Mouse (Mus musculus) heart, postnatal 0 days (tissue): ENCODE measurements around the gene Slc25a35.

Experiments
- CTCF ChIP-seq: IDR thresholded peaks from 2 replicates; pipeline ENCODE4 v1.5.1; 2016; ENCODE audit warnings: antibody characterized with exemption, control low read depth, low read depth
- EP300 ChIP-seq: IDR thresholded peaks from 2 replicates; pipeline ENCODE4 v1.6.1; 2016; ENCODE audit warnings: antibody characterized with exemption, low read depth

GRCm38 (mm10) chr11:68979320-68979733 is 11.4 kb downstream of the Slc25a35 start:
- TF ChIP-seq CTCF = no peak
- TF ChIP-seq EP300 = no peak
